Mouse (Mus musculus): ENCODE results near the gene Gfpt1.
A peak's percentile ranks its signal among the peaks of the same experiment; 100 is the strongest.

GRCm38 (mm10) chr6:87104123-87104796, 61.6 kb downstream of the Gfpt1 start, which contains the start of gene D6Ertd527e:
- TF ChIP-seq CTCF (IDR thresholded peaks at IDR 0.05; ENCODE audit: control insufficient read depth, insufficient read depth, insufficient read length) (no peak), FOSL1 (IDR thresholded peaks at IDR 0.05; ENCODE audit: insufficient read depth, low read length, poor library complexity, severe bottlenecking) (no peak), MYOD1 (IDR thresholded peaks at IDR 0.05; ENCODE audit: control insufficient read depth, insufficient read length, low read depth) (no peak), CEBPB (IDR thresholded peaks at IDR 0.05; ENCODE audit: low read depth) (no peak), USF1 (IDR thresholded peaks at IDR 0.05; ENCODE audit: low read depth) (peak; percentile 62), MAX (IDR thresholded peaks at IDR 0.05) (no peak)

Measured in C2C12 (cell line).